Mouse (Mus musculus) c-Kit-positive CD71-positive TER-119-positive erythroid progenitor cells, embryonic 14.5 days (primary cell): ENCODE data around the gene Prkci.

Experiments
- DNase-seq: peaks from one replicate; pipeline ENCODE4 v3.0.0-alpha.2; 2013; ENCODE audit warnings: low spot score

Gene Prkci

DNA sequence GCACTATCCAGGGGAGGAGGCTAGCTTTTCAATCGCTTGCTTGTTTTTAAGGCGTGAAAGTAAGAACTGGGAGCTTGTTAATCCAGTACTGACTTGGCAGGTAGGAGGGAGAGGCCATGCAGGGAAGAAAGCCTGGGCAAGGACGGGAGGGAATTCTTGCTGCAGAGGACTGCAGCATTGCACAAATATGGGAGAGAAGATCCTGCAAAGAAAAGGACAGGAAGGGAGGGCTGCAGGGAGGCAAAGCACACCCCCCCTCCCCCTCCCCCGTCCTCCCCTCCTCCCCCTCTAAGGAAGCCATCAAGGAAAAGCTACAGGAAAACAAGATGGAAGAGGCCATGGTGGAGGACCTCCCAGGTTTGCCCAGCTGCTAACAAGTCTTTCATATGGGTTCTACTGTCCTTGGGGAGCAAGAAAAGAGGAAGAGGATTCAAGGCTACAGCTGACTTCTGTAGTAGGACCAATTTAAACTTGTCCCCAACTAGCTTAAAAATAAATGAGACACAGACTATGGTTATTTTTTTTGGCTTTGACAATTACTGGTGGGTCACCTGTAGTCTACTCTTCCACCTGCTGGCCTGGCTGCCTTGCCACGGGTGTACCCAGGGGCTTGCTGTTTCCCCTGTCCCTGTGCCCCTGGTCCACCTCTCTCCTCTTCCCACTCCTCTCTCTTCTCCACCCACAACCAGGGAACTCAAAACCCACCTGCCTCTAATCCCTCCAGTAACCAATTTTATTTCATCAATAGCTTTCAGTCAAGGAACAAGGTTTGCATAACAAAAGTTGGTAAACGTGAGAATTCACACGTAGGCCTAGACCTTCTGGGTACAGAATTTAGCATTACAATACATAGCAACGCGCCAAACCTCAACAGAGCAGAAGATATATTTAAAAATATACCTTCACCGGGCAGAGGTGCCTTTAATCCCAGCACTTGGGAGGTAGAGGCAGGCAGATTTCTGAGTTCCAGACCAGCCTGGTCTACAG is 93.5 kb downstream of the Prkci start:
- no peak for DNase-seq

DNA sequence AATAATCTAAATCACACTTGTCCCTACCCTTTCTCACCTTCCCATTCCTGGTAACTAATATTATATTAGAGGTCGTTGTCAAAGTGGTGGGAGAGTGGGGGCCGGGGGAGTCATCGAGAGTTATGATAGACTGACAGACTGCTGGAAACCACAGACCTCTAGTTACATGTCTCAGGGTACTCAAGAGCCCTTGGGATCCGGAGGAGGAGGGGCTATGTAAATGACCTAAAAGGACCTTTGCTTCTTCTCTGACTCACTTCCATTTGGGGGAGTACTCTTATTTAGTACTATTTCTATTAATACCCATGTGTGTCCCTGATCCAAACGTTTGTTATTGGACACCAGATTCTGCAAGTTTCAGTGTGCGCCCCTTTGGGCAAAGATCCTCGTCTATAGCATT is 94.4 kb downstream of the Prkci start:
- DNase-seq: no peak

DNA sequence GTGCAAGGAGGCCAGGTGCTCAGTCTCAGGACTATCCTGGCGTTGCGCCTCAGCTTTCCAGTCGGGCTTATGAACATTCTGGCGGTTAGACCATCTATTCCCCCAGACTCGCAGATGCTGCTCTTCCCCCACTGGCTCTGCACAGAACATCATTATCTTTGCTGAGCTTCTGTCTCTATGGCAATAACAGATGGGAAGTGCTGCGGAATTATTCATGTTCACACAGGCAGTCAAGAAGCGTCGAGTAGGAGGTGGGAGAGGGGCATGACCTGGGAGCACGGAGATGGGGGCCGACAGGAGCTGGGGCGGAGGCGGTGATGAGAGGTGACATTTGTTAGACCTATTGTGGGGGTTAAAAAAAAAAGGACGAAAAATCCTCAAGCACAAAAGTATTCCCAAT is 97.6 kb downstream of the Prkci start:
- peak; percentile 25 for DNase-seq

DNA sequence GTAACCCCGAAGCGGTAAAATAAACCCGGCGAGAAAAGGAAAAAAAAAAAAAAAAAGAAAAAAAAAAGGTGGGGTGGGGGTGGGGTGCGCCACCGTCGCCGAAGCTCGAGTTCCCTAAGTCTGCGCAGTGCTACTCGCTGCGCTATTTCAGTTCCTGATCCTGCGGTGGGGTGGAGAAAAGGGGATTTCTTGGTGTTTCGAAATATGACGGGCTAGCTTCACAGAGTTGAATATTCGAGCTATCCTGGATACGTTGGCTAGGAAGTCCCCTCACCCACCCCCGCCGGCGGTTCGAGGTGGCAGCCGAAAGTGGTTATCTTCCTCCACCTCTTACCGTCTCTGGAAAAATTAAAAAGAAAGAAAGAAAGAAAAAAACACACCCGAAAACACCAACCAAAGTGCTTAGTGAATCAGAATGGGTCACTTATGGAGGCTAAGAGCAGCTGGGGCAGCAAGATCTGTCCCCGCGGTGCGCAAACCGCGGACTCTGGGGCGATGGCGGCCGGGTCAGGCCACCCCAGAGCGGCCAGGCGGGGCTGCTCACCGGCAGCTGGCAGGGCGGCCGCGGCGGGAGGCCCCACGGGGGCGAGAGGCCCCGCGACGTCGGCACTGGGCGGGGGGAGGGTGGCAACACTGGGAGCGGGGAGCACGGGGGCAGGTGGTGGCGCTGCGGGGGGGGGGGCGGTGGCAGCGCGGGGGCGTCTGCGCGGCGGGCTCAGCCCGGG is 98.2 kb downstream of the Prkci start:
- peak; percentile 58 for DNase-seq

DNA sequence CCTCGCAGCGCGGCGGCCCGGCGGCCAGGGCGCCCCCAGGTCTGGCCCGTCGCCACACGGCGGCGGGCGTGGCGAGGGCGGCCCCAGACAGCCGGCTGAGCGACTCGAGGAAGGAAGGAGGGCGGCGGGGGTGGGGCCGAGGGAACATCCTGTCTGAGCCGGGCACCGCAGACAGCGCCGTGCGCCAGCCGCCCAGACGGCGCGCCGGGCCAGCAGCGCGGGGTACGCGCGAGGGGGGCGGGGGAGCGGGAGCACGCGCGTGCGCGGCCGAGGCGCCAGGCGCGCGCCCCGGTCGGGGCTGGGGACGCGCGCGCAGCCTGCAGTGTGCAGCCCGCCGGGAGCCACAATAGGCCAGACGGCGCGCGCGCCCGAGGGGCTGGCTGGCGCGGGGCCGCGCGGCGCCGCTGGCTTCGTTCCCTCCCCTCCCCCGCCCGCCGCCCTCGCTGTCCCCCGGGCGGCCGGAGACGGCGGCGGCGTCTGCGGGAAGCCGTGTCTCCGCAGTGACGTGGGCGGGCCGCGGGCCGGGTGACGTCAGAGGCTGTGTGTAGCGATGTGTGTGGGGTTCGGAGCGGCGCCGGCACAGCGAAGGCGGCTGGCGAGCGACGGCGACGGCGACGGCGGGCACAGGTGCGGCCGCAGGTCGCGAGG is 99.1 kb downstream of the Prkci start, which contains the start of gene Skil:
Skil (plus strand) TSS at position 528 of the 648 bp plus-strand sequence.
- DNase-seq: peak; percentile 85

DNA sequence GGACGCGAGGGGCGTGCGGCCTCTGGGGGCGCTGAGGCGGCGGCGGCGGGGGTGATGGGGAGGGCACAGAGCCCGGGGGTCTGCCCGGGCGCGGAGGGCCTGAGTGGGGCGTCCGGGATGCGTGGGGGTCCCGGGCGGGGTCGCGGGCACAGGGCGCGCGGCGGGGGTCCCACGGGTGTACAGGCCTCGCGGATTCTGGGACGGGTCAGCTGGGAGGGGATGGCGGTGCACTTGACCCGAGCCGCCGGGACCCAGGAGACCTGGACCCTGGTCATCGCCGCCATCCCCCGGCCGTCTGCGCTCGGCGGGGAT is 99.6 kb downstream of the Prkci start:
- no peak for DNase-seq

DNA sequence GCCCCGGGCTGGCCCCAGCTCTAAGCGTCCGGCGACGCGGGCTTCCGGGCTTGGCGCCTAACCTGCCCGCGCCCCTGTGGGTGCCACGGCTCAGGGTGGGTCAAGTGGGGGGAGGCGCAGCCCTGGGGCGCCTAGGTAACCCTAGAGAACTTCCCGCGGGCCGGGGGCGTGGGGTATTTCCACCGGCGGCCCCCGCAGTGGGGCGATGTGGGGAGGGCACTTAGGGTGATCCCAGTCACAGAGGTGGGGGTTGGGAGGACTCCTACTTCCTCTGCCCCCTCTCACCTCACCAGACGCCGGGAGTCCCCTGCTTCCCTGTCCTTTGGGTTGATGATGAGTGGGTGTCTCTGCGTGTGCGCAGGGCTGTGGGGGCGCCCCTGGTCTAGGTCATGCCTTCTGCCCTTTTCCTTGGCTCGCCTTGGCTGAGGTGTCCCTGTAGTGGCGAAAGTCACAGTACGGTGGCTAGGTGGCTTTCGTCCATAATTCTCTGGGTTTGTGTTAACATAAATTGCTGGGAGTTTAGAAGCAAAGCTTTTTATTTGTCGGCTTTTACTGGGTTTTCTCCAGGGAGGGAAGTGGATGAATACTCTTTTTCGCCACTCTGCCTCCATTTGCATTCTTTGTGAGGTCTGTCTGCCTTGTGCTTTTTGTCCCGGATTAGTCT is 100.1 kb downstream of the Prkci start:
- peak; percentile 26 for DNase-seq

DNA sequence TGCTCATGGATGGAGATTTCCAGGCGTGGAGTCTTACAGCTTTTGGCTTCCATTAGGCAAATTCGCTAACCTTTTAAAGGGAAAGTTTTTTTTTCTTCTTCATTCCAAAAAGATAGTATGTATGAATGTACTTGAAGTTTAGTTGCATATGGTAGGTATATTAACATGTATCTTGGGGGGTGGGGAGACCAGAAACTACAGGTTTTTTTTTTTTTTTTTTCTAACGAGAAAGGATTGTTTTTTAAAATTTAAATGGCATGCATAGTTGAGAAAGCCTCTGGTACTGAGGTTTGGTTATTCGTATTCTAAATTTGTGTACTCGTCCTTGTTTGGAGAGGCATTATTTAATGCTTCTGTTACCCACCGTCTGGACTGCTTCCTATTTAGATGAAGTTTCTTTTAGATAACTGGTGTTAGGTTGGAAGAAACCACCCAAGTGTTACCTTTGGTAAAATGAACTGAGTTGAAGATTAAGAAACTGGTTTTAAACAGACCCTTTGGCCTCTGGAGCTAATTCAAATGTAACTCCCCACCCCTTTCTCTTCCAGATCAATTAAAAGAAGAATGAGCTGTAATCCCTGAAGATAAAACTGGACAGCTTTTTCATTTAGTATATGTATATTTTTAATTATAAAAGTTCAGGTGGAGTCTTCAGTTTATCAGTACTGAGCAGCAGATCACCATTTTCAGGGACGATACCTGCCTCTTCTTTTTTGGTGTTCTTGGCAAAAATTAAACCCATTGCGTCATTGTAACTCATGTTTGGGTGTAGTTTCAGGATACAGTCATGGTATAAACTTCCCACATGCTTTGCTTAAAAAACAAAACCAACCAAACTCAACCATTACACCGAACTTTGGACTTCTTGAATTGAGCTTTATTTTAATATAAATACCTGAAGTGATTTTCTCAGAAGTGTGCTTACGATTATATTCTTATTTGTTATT is 100.9 kb downstream of the Prkci start:
- no peak for DNase-seq

DNA sequence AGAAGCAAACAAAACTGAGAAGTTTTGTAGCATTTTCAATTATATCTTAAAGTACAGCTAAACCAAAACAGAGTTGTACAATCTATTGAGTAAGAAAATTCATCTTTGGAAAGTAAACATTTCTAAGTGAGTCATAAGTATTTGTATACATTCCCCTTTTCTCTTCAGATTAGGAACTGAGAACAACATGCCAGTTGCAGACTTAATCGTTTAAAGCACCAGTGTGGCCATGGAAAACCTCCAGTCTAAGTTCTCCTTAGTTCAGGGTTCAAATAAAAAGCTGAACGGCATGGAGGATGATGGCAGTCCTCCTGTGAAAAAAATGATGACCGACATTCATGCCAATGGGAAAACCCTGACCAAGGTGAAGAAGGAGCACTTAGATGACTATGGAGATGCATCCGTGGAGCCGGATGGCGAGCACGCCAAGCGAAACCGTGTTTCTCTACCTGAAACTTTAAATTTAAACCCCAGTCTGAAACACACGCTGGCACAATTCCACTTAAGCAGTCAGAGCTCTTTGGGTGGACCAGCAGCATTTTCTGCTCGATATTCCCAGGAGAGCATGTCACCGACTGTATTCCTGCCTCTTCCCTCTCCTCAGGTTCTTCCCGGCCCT is 101.7 kb downstream of the Prkci start:
- no peak for DNase-seq

DNA sequence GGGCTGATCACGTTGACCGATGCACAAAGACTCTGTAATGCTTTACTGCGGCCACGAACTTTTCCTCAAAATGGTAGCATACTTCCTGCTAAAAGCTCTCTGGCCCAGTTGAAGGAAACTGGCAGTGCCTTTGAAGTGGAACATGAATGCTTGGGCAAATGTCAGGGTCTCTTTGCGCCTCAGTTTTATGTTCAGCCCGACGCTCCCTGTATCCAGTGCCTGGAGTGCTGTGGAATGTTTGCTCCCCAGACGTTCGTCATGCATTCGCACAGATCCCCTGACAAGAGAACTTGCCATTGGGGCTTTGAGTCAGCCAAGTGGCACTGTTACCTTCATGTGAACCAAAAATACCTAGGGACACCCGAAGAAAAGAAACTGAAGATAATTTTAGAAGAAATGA is 102.4 kb downstream of the Prkci start:
- no peak for DNase-seq

DNA sequence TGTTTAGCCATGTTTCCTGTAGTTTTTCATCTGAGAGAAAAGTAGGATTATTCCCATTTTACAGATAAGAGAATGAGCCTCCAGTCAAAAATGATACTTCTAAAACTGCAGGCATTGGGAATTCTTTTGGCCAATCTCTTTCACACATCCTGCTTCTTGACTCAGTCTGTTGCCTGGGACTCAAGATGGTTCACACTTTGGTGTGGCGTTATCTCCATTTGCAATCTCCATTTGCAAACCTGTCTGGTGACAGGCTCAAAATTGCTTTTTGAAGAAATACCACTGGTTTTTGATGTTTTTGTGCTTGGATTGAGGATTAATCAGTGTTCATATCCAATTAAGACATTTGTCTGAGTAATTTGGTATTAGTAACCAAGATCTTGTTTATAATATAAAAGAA is 103.0 kb downstream of the Prkci start:
- DNase-seq: no peak

DNA sequence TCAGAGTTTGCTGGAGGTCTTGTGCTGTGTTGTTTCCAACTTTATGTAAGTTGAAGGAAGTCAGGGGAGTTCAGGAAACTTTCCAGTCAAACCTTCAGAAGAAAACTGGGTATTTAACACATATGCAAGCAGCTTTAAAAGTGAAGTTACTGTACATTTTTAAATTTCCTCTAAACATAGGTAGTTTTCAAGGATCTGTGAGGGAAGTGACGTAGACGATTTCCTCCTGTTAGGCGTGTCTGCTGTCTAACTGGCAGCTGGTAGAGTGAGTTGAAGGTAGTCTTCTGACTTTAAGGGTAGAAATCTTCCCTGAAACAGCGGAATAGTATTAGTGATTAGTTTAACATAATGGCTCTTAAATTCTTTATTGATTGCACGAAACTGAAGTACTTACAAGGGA is 104.5 kb downstream of the Prkci start:
- DNase-seq: no peak

DNA sequence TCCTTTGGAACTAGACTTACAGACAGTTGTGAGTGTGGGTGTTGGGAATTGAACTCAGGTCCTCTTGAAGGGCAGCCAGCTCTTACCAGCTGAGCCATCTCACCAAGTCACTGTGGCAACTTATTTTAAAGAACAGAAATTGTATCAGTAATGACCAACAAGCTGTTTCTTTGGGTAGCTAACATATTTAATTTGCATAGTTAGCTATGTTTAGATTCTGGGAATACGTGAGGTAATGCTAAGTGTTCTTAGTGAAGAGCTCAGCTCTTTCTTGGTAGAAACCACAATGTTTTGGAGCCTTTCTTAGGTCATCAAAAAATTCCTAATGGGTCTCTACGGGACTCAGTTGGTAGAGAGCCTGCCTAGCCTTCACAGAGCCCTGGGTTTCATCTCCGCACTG is 105.3 kb downstream of the Prkci start:
- DNase-seq: no peak
